Mouse (Mus musculus): ENCODE data around the gene Taar2.

Taar2 gene

GRCm38 (mm10) chr10:23978901-23979705 is 40.7 kb downstream of the Taar2 start:
- peak; percentile 90 for DNase-seq (ENCODE audit: low read depth, low spot score)

- DNase-seq (ENCODE audit: low read depth, low spot score), result no peak
Observed at GRCm38 (mm10) chr10:23985546-23985945, 47.2 kb downstream of the Taar2 start, which contains the start of gene Taar6. Gene Taar6 (minus strand): TSS chr10:23985646.

- DNase-seq (ENCODE audit: low read depth, low spot score), result no peak
Observed at GRCm38 (mm10) chr10:23986419-23986818, 48.0 kb downstream of the Taar2 start.

Data from mesoderm, embryonic 11.5 days (tissue).